Mouse (Mus musculus) liver, postnatal 0 days (tissue): Measurements from ENCODE around the gene Trank1. TPM values are rescaled to one million over a fixed set of nuclear protein-coding genes. Genes with fewer than 3 reads are reported as not detected.
A peak's percentile ranks its signal among the peaks of the same experiment; 100 is the strongest.

Experiments
- ATAC-seq: fragments of 200-750 bp; cut with Nextera tagmentation; 2 replicates; pipeline ENCODE4 v1.8.0; 2017; ENCODE audit warnings: mild to moderate bottlenecking, moderate library complexity
- DNase-seq: peaks from one replicate; pipeline ENCODE4 v3.0.0-alpha.2; 2016
- H3K27ac ChIP-seq: fragments of 300-500 bp; sonication (generic); 2 replicates; pipeline ENCODE4 v1.5.1; 2014; ENCODE audit warnings: antibody characterized with exemption, moderate library complexity, mild to moderate bottlenecking, low read depth
- H3K27me3 ChIP-seq: fragments of 300-500 bp; sonication (generic); 2 replicates; pipeline ENCODE4 v1.6.1; 2014; ENCODE audit warnings: low read length, control low read depth, mixed read lengths; ENCODE audit not compliant: insufficient read depth
- H3K36me3 ChIP-seq: fragments of 300-500 bp; sonication (generic); replicated peaks from 2 replicates; pipeline ENCODE4 v1.6.1; 2014; ENCODE audit warnings: mild to moderate bottlenecking, control low read depth, low read length, moderate library complexity, mixed read lengths; ENCODE audit not compliant: insufficient read depth
- H3K4me1 ChIP-seq: fragments of 300-500 bp; sonication (generic); 2 replicates; pipeline ENCODE4 v1.6.1; 2014; ENCODE audit warnings: antibody characterized with exemption, mild to moderate bottlenecking, control low read depth; ENCODE audit not compliant: insufficient read depth
- H3K4me2 ChIP-seq: fragments of 300-500 bp; sonication (generic); 2 replicates; pipeline ENCODE4 v1.6.1; 2014; ENCODE audit warnings: low read depth, mild to moderate bottlenecking, low read length, moderate library complexity, mixed read lengths
- H3K4me3 ChIP-seq: fragments of 300-500 bp; sonication (generic); 2 replicates; pipeline ENCODE4 v1.5.1; 2014; ENCODE audit warnings: low read depth, low read length
- H3K9ac ChIP-seq: fragments of 300-500 bp; sonication (generic); replicated peaks from 2 replicates; pipeline ENCODE4 v1.6.1; 2014; ENCODE audit warnings: mild to moderate bottlenecking, moderate library complexity
- H3K9me3 ChIP-seq: fragments of 300-500 bp; sonication (generic); 2 replicates; pipeline ENCODE4 v1.6.1; 2016; ENCODE audit warnings: mild to moderate bottlenecking, control low read depth, low read length, mixed read lengths
- CTCF ChIP-seq: sonication (generic); IDR thresholded peaks from 2 replicates; pipeline ENCODE4 v1.5.1; 2016; ENCODE audit warnings: antibody characterized with exemption, low read depth
- EP300 ChIP-seq: IDR thresholded peaks from 2 replicates; pipeline ENCODE4 v1.6.1; 2016; ENCODE audit warnings: antibody characterized with exemption, low read depth, mild to moderate bottlenecking
- WGBS: fragments of 180-500 bp; shearing (Covaris S2); extraction: QIAGEN DNeasy Blood & Tissue Kit; methylation state at CpG from one replicate; pipeline ENCODE4 v1.1.7; 2014; ENCODE audit not compliant: insufficient replicate concordance; 5-methylcytosine and 5-hydroxymethylcytosine counted together
- polyA plus RNA-seq: library from polyadenylated mRNA; unstranded; fragments of >200 nt; fragmentation: Nextera tagmentation; extraction: Ambion mirVana; gene quantifications from 2 replicates; pipeline ENCODE4 v1.2.1, GENCODE M21; 2015

The Trank1 gene
- polyA plus RNA-seq, 1 experiment from 2014 or later = 0.02 TPM

- WGBS = 66% methylated on average over 2 of the region's 2 CpGs
- Histone ChIP-seq H3K4me1 (no peaks in the 10 kb centered on the region), H3K4me3 (no peak overlapping the region), H3K36me3 (no peaks in the 10 kb centered on the region), H3K9me3 (no peaks in the 10 kb centered on the region), H3K27me3 (no peaks in the 10 kb centered on the region), H3K4me2 (no peak overlapping the region), H3K9ac (no peak overlapping the region), H3K27ac (no peak overlapping the region)
- DNase-seq (no peak), ATAC-seq (no peak)
- no peak for TF ChIP-seq EP300
- no peak for TF ChIP-seq CTCF
Observed at GRCm38 (mm10) chr9:111324881-111325280, 13.3 kb downstream of the Trank1 start.

- 61% methylated on average over 4 of the region's 4 CpGs for WGBS
Observed at GRCm38 (mm10) chr9:111329881-111330280, 18.3 kb downstream of the Trank1 start.

GRCm38 (mm10) chr9:111333790-111334189 lies 22.3 kb downstream of the Trank1 start:
- no peak overlapping the region for H3K4me2 ChIP-seq
- no peak overlapping the region for H3K27ac ChIP-seq
- no peak for ATAC-seq
- no peaks in the 10 kb centered on the region for H3K9me3 ChIP-seq
- peaks cover 6% of the 10 kb centered on the region for H3K4me1 ChIP-seq
- TF ChIP-seq EP300 (no peak), CTCF (no peak)
- H3K9ac ChIP-seq = no peak overlapping the region
- no peaks in the 10 kb centered on the region for H3K27me3 ChIP-seq
- no peak for DNase-seq
- H3K36me3 ChIP-seq = no peaks in the 10 kb centered on the region
- no peak overlapping the region for H3K4me3 ChIP-seq
- WGBS = 46% methylated on average over 2 of the region's 2 CpGs

More at GRCm38 (mm10) chr9:111329881-111330280, 18.3 kb downstream of the Trank1 start:
- Histone ChIP-seq H3K36me3 (no peaks in the 10 kb centered on the region), H3K9me3 (no peaks in the 10 kb centered on the region), H3K4me2 (no peak overlapping the region), H3K4me3 (no peak overlapping the region), H3K9ac (no peak overlapping the region), H3K27me3 (no peaks in the 10 kb centered on the region), H3K27ac (peak overlapping the region; percentile 34; the same call in 1 of the 2 replicates), H3K4me1 (peaks cover 6% of the 10 kb centered on the region)
- peak; percentile 31 for DNase-seq
- no peak for TF ChIP-seq CTCF
- peak; percentile 20; the same call in 1 of the 2 replicates for TF ChIP-seq EP300
- peak; percentile 85 for ATAC-seq

DNA sequence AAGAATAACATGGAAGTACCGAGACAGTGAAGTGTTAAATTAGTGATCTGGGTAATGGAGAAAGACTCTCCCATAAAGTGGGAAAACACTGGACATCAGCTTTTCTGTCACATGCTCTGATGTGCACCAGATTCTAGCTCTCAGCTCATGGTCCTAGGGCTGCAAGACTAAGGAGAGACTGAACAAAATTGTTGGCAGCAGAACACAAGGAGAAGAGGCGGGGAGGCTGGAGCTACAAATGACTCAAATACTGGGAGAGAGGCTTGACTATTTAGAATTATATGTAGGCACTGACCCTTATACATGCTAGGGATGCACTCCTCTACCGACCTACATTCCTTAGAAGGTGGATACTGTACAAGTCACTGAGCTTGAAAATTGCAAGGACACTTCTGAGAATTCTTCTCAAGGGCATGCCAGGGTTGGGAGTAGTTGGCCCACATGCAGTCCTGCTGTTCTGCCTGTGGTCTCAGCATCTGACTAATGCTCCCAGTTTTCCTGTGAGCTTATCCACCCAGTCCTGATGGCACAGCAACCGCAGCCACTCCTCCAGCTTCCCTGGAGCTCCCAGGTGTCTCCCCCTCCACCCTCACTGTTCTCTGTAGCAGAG lies 23.1 kb downstream of the Trank1 start:
- Histone ChIP-seq H3K36me3 (no peaks in the 10 kb centered on the region), H3K4me3 (no peak overlapping the region), H3K9me3 (no peaks in the 10 kb centered on the region), H3K4me1 (peaks cover 6% of the 10 kb centered on the region), H3K27me3 (no peaks in the 10 kb centered on the region), H3K27ac (no peak overlapping the region), H3K9ac (no peak overlapping the region), H3K4me2 (no peak overlapping the region)
- TF ChIP-seq CTCF (no peak), EP300 (no peak)
- WGBS = 73% methylated on average over 4 of the region's 4 CpGs
- DNase-seq (no peak), ATAC-seq (no peak)

DNA sequence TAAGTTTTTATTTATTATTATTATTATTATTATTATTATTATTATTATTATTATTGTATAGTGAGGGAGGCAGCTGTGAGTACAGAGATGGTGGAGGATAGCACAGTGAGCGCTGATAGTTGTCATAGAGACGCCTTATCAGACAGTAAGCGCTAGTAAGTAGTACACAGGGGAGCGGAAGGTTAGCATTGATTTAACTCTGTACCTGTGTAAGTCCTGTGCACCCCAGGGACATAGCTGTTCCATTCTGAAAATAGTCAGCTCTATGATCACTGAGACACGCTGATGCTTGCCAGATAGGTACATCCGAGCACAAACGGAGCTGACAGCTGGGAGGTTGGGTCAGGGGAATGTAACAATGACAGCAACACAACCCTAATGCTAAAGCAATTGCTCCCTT lies 39.7 kb downstream of the Trank1 start:
- H3K27ac ChIP-seq = no peak overlapping the region
- H3K4me2 ChIP-seq = no peak overlapping the region
- no peaks in the 10 kb centered on the region for H3K4me1 ChIP-seq
- no peaks in the 10 kb centered on the region for H3K27me3 ChIP-seq
- no peak overlapping the region for H3K9ac ChIP-seq
- no peaks in the 10 kb centered on the region for H3K36me3 ChIP-seq
- no peak overlapping the region for H3K4me3 ChIP-seq
- DNase-seq (no peak), ATAC-seq (no peak)
- WGBS = 65% methylated on average over 7 of the region's 7 CpGs
- no peaks in the 10 kb centered on the region for H3K9me3 ChIP-seq
- TF ChIP-seq EP300 (no peak), CTCF (no peak)

GRCm38 (mm10) chr9:111351641-111352040 lies 40.1 kb downstream of the Trank1 start:
- H3K4me2 ChIP-seq = no peak overlapping the region
- no peaks in the 10 kb centered on the region for H3K36me3 ChIP-seq
- 56% methylated on average over 1 of the region's 1 CpGs for WGBS
- TF ChIP-seq EP300 (no peak), CTCF (no peak)
- no peaks in the 10 kb centered on the region for H3K4me1 ChIP-seq
- H3K4me3 ChIP-seq = no peak overlapping the region
- H3K27me3 ChIP-seq = no peaks in the 10 kb centered on the region
- no peak overlapping the region for H3K27ac ChIP-seq
- DNase-seq = no peak
- no peaks in the 10 kb centered on the region for H3K9me3 ChIP-seq
- ATAC-seq = no peak
- no peak overlapping the region for H3K9ac ChIP-seq
